Mouse (Mus musculus) heart, embryonic 14.5 days (tissue): ENCODE measurements at regions not wholly inside any gene's neighbourhood (a gene's known extent, or its start where the extent isn't known, plus 50 kb on each side); places are given as distances from the start of the nearest gene placed in this dataset.

Experiments
- ATAC-seq: fragments of 200-750 bp; cut with Nextera tagmentation; 2 replicates; pipeline ENCODE4 v1.8.0; 2017; ENCODE audit warnings: low read depth, moderate TSS enrichment; ENCODE audit not compliant: insufficient number of reproducible peaks, insufficient read depth, low FRiP score
- H3K27ac ChIP-seq, 2 experiments: fragments of 200-500 bp in 1 of 2; fragments of 300-500 bp in 1 of 2; sonication (generic) in 1 of 2; replicated peaks in 1 of 2; 2 replicates each; pipeline ENCODE4 v1.5.1; 2012 to 2014; ENCODE audit warnings: low read depth in 2 of 2, low read length in 2 of 2, control low read depth in 1 of 2, mild to moderate bottlenecking in 1 of 2, mixed read lengths in 1 of 2; ENCODE audit not compliant: control insufficient read depth in 1 of 2, insufficient read depth in 1 of 2
- H3K27me3 ChIP-seq: fragments of 300-500 bp; sonication (generic); 2 replicates; pipeline ENCODE4 v1.6.1; 2014; ENCODE audit warnings: mild to moderate bottlenecking, low read length, control low read depth; ENCODE audit not compliant: control insufficient read depth, insufficient read depth
- H3K36me3 ChIP-seq: fragments of 300-500 bp; sonication (generic); 2 replicates; pipeline ENCODE4 v1.6.1; 2014; ENCODE audit warnings: mild to moderate bottlenecking, control low read depth, low read length, mixed read lengths; ENCODE audit not compliant: control insufficient read depth, insufficient read depth
- H3K4me1 ChIP-seq, 2 experiments: fragments of 200-500 bp in 1 of 2; fragments of 300-500 bp in 1 of 2; sonication (generic) in 1 of 2; 2 replicates each; pipeline ENCODE4 v1.6.1; 2012 to 2014; ENCODE audit warnings: low read length in 2 of 2, control low read depth in 1 of 2, mixed read lengths in 1 of 2; ENCODE audit not compliant: control insufficient read depth in 2 of 2, insufficient read depth in 2 of 2
- H3K4me2 ChIP-seq: fragments of 300-500 bp; sonication (generic); 2 replicates; pipeline ENCODE4 v1.6.1; 2014; ENCODE audit warnings: mild to moderate bottlenecking, low read length
- H3K4me3 ChIP-seq, 2 experiments: fragments of 200-500 bp in 1 of 2; fragments of 300-500 bp in 1 of 2; sonication (generic) in 1 of 2; 2 replicates each; pipeline ENCODE4 v1.5.1; 2012 to 2014; ENCODE audit warnings: low read length in 2 of 2, mild to moderate bottlenecking in 2 of 2, control low read depth in 1 of 2, low read depth in 1 of 2, moderate library complexity in 1 of 2; ENCODE audit not compliant: control insufficient read depth in 1 of 2, insufficient read depth in 1 of 2
- H3K9ac ChIP-seq: fragments of 300-500 bp; sonication (generic); 2 replicates; pipeline ENCODE4 v1.6.1; 2014; ENCODE audit warnings: mild to moderate bottlenecking, low read length
- H3K9me3 ChIP-seq: fragments of 300-500 bp; sonication (generic); 2 replicates; pipeline ENCODE4 v1.6.1; 2016; ENCODE audit warnings: low read length, control low read depth; ENCODE audit not compliant: control insufficient read depth
- WGBS: fragments of 180-500 bp; shearing (Covaris S2); extraction: QIAGEN DNeasy Blood & Tissue Kit; methylation state at CpG from one replicate; pipeline ENCODE4 v1.1.7; 2014; 5-methylcytosine and 5-hydroxymethylcytosine counted together

GRCm38 (mm10) chr2:167841339-167842240, 90.3 kb upstream of the Ptpn1 start:
- H3K4me2 ChIP-seq, result no peak overlapping the region
- no peaks in the 10 kb centered on the region for H3K36me3 ChIP-seq
- H3K27me3 ChIP-seq, result no peaks in the 10 kb centered on the region
- 0 out of 2 replicates have a peak overlapping the region, but pooled peaks have one; percentile 10 for H3K9ac ChIP-seq
- no peak overlapping the region; a peak in 1 of 4 replicates for H3K27ac ChIP-seq
- 32% methylated on average over 22 of the region's 22 CpGs for WGBS
- H3K9me3 ChIP-seq, result no peaks in the 10 kb centered on the region
- no peak for ATAC-seq
- H3K4me1 ChIP-seq, result peaks cover 38 to 42% of the 10 kb centered on the region in 2 experiments
- no peak overlapping the region for H3K4me3 ChIP-seq

GRCm38 (mm10) chr2:167840344-167840743, 91.5 kb upstream of the Ptpn1 start:
- 60% methylated on average over 9 of the region's 9 CpGs for WGBS
- no peaks in the 10 kb centered on the region for H3K27me3 ChIP-seq
- H3K4me3 ChIP-seq, result no peak overlapping the region
- no peak overlapping the region for H3K4me2 ChIP-seq
- peaks cover 38 to 44% of the 10 kb centered on the region in 2 experiments for H3K4me1 ChIP-seq
- H3K36me3 ChIP-seq, result no peaks in the 10 kb centered on the region
- no peak overlapping the region for H3K27ac ChIP-seq
- ATAC-seq, result no peak
- H3K9ac ChIP-seq, result no peak overlapping the region
- H3K9me3 ChIP-seq, result no peaks in the 10 kb centered on the region

- no peak overlapping the region for H3K4me2 ChIP-seq
- no peaks in the 10 kb centered on the region for H3K9me3 ChIP-seq
- no peak overlapping the region for H3K27ac ChIP-seq
- no peak for ATAC-seq
- WGBS, result 67% methylated on average over 13 of the region's 13 CpGs
- no peak overlapping the region for H3K9ac ChIP-seq
- no peak overlapping the region for H3K4me3 ChIP-seq
- H3K27me3 ChIP-seq, result no peaks in the 10 kb centered on the region
- H3K4me1 ChIP-seq, result peaks cover 41 to 46% of the 10 kb centered on the region in 2 experiments
- no peaks in the 10 kb centered on the region for H3K36me3 ChIP-seq
These were observed 92.4 kb upstream of the Ptpn1 start for GRCm38 (mm10) chr2:167839324-167839981.

- 40% methylated on average over 4 of the region's 4 CpGs for WGBS
These were observed 94.3 kb upstream of the Ptpn1 start for GRCm38 (mm10) chr2:167837596-167837995.

GRCm38 (mm10) chr2:167836611-167837010, 95.2 kb upstream of the Ptpn1 start:
- Histone ChIP-seq H3K4me2 (no peak overlapping the region), H3K27me3 (no peaks in the 10 kb centered on the region), H3K9me3 (no peaks in the 10 kb centered on the region), H3K27ac (no peak overlapping the region), H3K4me3 (no peak overlapping the region), H3K9ac (no peak overlapping the region), H3K36me3 (no peaks in the 10 kb centered on the region), H3K4me1 (peaks cover 37 to 42% of the 10 kb centered on the region in 2 experiments)
- ATAC-seq, result no peak
- 32% methylated on average over 7 of the region's 7 CpGs for WGBS

More at GRCm38 (mm10) chr2:167837596-167837995, 94.3 kb upstream of the Ptpn1 start:
- ATAC-seq, result no peak
- Histone ChIP-seq H3K36me3 (no peaks in the 10 kb centered on the region), H3K9ac (no peak overlapping the region), H3K4me3 (no peak overlapping the region), H3K27ac (no peak overlapping the region), H3K9me3 (no peaks in the 10 kb centered on the region), H3K27me3 (no peaks in the 10 kb centered on the region), H3K4me2 (no peak overlapping the region), H3K4me1 (peaks cover 46 to 51% of the 10 kb centered on the region in 2 experiments)

- no peak overlapping the region; the same call in 1 of the 2 replicates for H3K9ac ChIP-seq
- no peaks in the 10 kb centered on the region for H3K36me3 ChIP-seq
- H3K27me3 ChIP-seq, result no peaks in the 10 kb centered on the region
- peak overlapping the region; percentile 85 to 89 for H3K27ac ChIP-seq
- no peak overlapping the region for H3K4me2 ChIP-seq
- H3K9me3 ChIP-seq, result no peaks in the 10 kb centered on the region
- ATAC-seq, result no peak
- WGBS, result 44% methylated on average over 8 of the region's 8 CpGs
- H3K4me1 ChIP-seq, result peaks cover 31 to 37% of the 10 kb centered on the region in 2 experiments
- H3K4me3 ChIP-seq, result no peak overlapping the region
These were observed 97.3 kb upstream of the Ptpn1 start for GRCm38 (mm10) chr2:167834605-167835004.

GRCm38 (mm10) chr2:167833290-167833953, 98.4 kb upstream of the Ptpn1 start:
- Histone ChIP-seq H3K9me3 (no peaks in the 10 kb centered on the region), H3K4me2 (peak overlapping the region; percentile 55), H3K9ac (peak overlapping the region; percentile 60), H3K4me1 (peaks cover 37 to 41% of the 10 kb centered on the region in 2 experiments), H3K27ac (peak overlapping the region; percentile 85 to 89), H3K27me3 (no peaks in the 10 kb centered on the region), H3K4me3 (no peak overlapping the region), H3K36me3 (no peaks in the 10 kb centered on the region)
- WGBS, result 17% methylated on average over 20 of the region's 20 CpGs
- peak; percentile 53 for ATAC-seq
